Mouse (Mus musculus) heart, embryonic 15.5 days (tissue): Measurements from ENCODE around the gene Nck2. TPM values are rescaled to one million over a fixed set of nuclear protein-coding genes. Genes with fewer than 3 reads are reported as not detected.

Experiments
- ATAC-seq: fragments of 200-750 bp; cut with Nextera tagmentation; replicated peaks from 2 replicates; pipeline ENCODE4 v1.8.0; 2017; ENCODE audit warnings: low read depth, moderate TSS enrichment; ENCODE audit not compliant: insufficient number of reproducible peaks, insufficient read depth, low FRiP score
- H3K27ac ChIP-seq: fragments of 300-500 bp; sonication (generic); 2 replicates; pipeline ENCODE4 v1.5.1; 2015; ENCODE audit warnings: mild to moderate bottlenecking, inconsistent platforms
- H3K27me3 ChIP-seq: fragments of 300-500 bp; sonication (generic); 2 replicates; pipeline ENCODE4 v1.6.1; 2015; ENCODE audit warnings: inconsistent platforms
- H3K36me3 ChIP-seq: fragments of 300-500 bp; sonication (generic); 2 replicates; pipeline ENCODE4 v1.6.1; 2015; ENCODE audit warnings: mild to moderate bottlenecking, inconsistent platforms
- H3K4me1 ChIP-seq: fragments of 300-500 bp; sonication (generic); replicated peaks from 2 replicates; pipeline ENCODE4 v1.6.1; 2015; ENCODE audit warnings: inconsistent platforms
- H3K4me2 ChIP-seq: fragments of 300-500 bp; sonication (generic); 2 replicates; pipeline ENCODE4 v1.6.1; 2015; ENCODE audit warnings: inconsistent platforms, mild to moderate bottlenecking, moderate library complexity
- H3K4me3 ChIP-seq: fragments of 300-500 bp; sonication (generic); 2 replicates; pipeline ENCODE4 v1.5.1; 2015; ENCODE audit warnings: mild to moderate bottlenecking, inconsistent platforms
- H3K9ac ChIP-seq: fragments of 300-500 bp; sonication (generic); 2 replicates; pipeline ENCODE4 v1.6.1; 2015; ENCODE audit warnings: mild to moderate bottlenecking, inconsistent platforms
- H3K9me3 ChIP-seq: fragments of 300-500 bp; sonication (generic); replicated peaks from 2 replicates; pipeline ENCODE4 v1.6.1; 2016; ENCODE audit warnings: inconsistent platforms
- WGBS: fragments of 180-500 bp; shearing (Covaris S2); methylation state at CpG from one replicate; pipeline ENCODE4 v1.1.7; 2015; ENCODE audit warnings: mixed read lengths; 5-methylcytosine and 5-hydroxymethylcytosine counted together
- polyA plus RNA-seq: library from polyadenylated mRNA; unstranded; fragments of >200 nt; fragmentation: Nextera tagmentation; extraction: Ambion mirVana; gene quantifications from 2 replicates; pipeline ENCODE4 v1.2.1, GENCODE M21; 2015

Gene Nck2
- polyA plus RNA-seq, 1 experiment from 2014 or later, result 23.5 TPM

DNA sequence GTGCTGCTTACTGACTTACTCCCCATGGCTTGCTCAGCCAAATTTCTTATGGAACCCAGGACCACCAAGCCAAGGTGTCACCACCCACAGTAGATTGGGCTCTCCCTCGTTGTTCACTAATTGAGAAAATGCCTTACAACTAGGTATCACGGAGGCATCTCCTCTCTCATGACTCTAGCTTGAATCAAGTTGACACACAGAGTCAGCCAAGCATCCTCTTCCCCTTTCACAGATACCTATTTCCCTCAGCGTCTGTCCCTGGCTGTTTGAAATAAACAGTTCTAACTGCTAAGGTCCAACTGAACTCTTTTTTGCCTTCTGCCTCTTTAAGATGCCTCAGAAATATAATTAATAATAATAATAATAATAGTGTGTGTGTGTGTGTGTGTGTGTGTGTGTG lies 148.7 kb downstream of the Nck2 start:
- Histone ChIP-seq H3K9me3 (no peaks in the 10 kb centered on the region), H3K9ac (no peak overlapping the region), H3K4me2 (no peak overlapping the region), H3K4me3 (no peak overlapping the region), H3K4me1 (peaks cover 5% of the 10 kb centered on the region; the same call in 1 of the 2 replicates), H3K27ac (no peak overlapping the region), H3K36me3 (no peaks in the 10 kb centered on the region), H3K27me3 (no peaks in the 10 kb centered on the region)
- 71% methylated on average over 3 of the region's 3 CpGs for WGBS
- ATAC-seq, result no peak

DNA sequence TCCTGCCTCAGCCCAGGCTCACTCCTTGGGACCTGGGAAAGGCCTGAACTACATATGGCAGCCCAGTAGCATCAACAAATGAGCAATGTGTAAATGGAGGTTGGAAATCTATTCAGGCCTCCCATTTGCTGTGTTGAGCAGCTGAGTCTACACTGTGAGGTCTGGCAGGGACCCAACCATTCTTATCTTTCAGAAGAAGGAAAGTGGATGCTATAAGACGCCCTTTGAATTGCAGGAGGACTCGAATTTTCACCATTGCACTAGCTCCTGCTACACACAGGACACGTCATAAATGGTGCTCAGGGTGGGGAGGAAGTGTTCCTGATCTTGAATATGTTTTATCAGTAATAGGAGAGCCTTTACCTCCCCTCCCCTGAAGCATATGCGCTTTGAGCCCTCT lies 150.4 kb downstream of the Nck2 start:
- Histone ChIP-seq H3K27me3 (no peaks in the 10 kb centered on the region), H3K27ac (no peak overlapping the region), H3K4me2 (no peak overlapping the region), H3K9me3 (no peaks in the 10 kb centered on the region), H3K36me3 (no peaks in the 10 kb centered on the region), H3K4me1 (peaks cover 5% of the 10 kb centered on the region; the same call in 1 of the 2 replicates), H3K4me3 (no peak overlapping the region), H3K9ac (no peak overlapping the region)
- whole genome bisulfite sequencing, result 45% methylated on average over 4 of the region's 4 CpGs
- no peak for ATAC-seq

DNA sequence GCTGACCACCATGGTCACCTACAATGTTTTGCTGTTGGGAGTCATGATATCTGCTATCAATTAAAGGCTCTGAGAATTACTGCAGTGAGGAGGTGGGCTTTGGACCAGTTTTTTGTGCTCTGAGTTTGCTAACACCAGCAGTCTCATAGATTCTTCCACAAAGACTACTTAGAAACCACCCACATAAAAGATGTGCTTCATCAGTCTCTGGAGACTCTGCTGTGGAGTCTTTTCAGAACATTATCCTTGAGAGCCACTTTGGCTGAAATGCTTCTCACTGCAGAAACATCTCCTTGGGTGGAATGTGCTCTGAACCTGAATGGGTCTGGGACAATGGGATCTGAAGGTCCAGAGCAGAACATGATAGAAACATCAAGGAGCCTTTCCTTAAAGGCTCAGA lies 153.4 kb downstream of the Nck2 start:
- H3K9ac ChIP-seq, result no peak overlapping the region
- H3K4me1 ChIP-seq, result peaks cover 5% of the 10 kb centered on the region; the same call in 1 of the 2 replicates
- H3K4me2 ChIP-seq, result no peak overlapping the region
- H3K27me3 ChIP-seq, result no peaks in the 10 kb centered on the region
- no peak for ATAC-seq
- no peaks in the 10 kb centered on the region for H3K36me3 ChIP-seq
- H3K27ac ChIP-seq, result no peak overlapping the region
- H3K9me3 ChIP-seq, result no peaks in the 10 kb centered on the region
- H3K4me3 ChIP-seq, result no peak overlapping the region

DNA sequence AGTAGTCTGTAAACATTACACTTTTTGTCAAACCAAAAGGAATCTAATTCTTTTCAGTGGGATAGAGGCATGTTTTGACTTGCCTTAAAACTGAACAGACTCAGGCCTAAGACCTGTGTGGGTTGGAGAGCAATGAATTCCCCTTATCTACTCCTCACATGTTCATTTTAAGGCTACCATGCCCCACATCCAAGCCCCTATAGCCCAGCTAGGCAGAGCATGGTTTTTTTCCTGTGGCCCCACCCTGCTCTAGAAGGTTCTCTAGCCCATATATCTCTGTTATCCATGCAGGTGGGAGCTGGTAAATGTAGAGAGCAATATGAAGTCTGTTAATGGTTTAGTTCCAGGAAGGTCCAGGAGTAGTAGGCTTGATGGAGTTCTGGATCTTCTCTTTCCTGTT lies 155.1 kb downstream of the Nck2 start:
- H3K36me3 ChIP-seq, result no peaks in the 10 kb centered on the region
- H3K9me3 ChIP-seq, result no peaks in the 10 kb centered on the region
- H3K4me3 ChIP-seq, result no peak overlapping the region
- no peak overlapping the region for H3K27ac ChIP-seq
- no peaks in the 10 kb centered on the region for H3K27me3 ChIP-seq
- peaks cover 5% of the 10 kb centered on the region; the same call in 1 of the 2 replicates for H3K4me1 ChIP-seq
- H3K9ac ChIP-seq, result no peak overlapping the region
- H3K4me2 ChIP-seq, result no peak overlapping the region
- ATAC-seq, result no peak

DNA sequence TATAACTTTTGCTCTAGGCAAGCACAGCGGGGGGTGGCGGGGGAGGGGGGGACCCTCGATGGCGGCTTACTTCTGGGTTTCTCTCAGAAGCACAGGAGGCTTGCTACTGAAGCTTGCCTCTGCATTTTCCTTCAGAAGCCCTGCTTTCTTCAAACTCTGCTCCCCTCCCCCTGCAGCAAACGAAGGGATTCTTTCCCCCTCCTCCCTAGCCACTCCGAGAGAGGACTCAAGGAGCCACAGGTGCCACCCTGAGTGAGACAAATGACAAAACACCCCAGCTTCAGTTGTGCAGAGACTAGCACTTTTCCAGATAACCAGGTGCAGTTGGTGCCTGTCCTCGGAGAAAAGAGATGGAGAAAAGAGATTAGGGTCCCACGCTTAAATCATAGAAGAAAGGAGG lies 156.7 kb downstream of the Nck2 start:
- Histone ChIP-seq H3K27me3 (no peaks in the 10 kb centered on the region), H3K27ac (no peak overlapping the region), H3K9ac (no peak overlapping the region), H3K4me3 (no peak overlapping the region), H3K9me3 (no peaks in the 10 kb centered on the region), H3K4me1 (no peaks in the 10 kb centered on the region), H3K4me2 (no peak overlapping the region), H3K36me3 (no peaks in the 10 kb centered on the region)
- WGBS, result 45% methylated on average over 8 of the region's 8 CpGs
- ATAC-seq, result no peak

DNA sequence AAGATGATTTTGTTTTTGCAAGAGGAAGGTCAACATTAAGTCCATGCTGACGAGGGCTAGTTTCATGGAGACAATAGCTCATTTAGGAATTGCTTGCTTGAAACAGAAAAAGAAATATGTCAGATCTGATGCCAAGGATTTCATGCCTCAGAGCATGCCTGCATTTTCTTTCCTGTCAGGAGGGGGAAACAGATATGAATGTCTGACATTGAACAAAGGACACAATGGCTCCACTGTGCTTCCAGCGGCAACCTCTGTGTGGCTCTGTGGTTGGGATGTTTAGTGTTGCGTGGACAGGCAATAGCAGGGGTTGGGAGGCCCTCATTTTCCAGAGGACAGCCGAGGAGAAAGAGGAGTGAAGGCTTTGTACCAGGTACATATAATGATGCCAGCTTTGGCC lies 171.6 kb downstream of the Nck2 start:
- H3K4me1 ChIP-seq, result no peaks in the 10 kb centered on the region
- no peaks in the 10 kb centered on the region for H3K36me3 ChIP-seq
- no peaks in the 10 kb centered on the region for H3K27me3 ChIP-seq
- H3K9ac ChIP-seq, result no peak overlapping the region
- no peak overlapping the region for H3K4me2 ChIP-seq
- no peak overlapping the region for H3K4me3 ChIP-seq
- H3K27ac ChIP-seq, result no peak overlapping the region
- no peak for ATAC-seq
- WGBS, result 42% methylated on average over 4 of the region's 4 CpGs
- H3K9me3 ChIP-seq, result no peaks in the 10 kb centered on the region

Other genes starting within 250 kb of the Nck2 start
- gene Fhl2, start 247.6 kb upstream of the Nck2 start, polyA plus RNA-seq, result 298 and 363 TPM in 2 replicates